In genomic region chr13:17992009-17992408, GRCm38 (mm10) we compare ENCODE assay signal across 9 mouse cellular contexts. TPM values are rescaled to one million over a fixed set of nuclear protein-coding genes. Genes with fewer than 3 reads are reported as not detected.
A peak's percentile ranks its signal among the peaks of the same experiment; 100 is the strongest.
DNase-seq lines count a peak whose midpoint lies in the region; ATAC-seq and TF ChIP-seq lines count a peak whose summit lies in the region.
"Had no signal": no experiment of that assay in that cellular context is flagged by ENCODE, and none has a peak within 500 bp of the region (broad histone marks: within the 10 kb centered on the region; RNA-seq: fewer than 3 reads in every experiment).

No protein-coding gene starts in this region.

- H3K9ac ChIP-seq in heart, embryonic 15.5 days, result peak overlapping the region; percentile 17; the same call in 1 of the 2 replicates
- peak overlapping the region; percentile 80; the same call in 1 of the 2 replicates for H3K9ac ChIP-seq in hindbrain, embryonic 14.5 days
- no peak overlapping the region for H3K9ac ChIP-seq in midbrain, embryonic 13.5 days (replicated peaks)

- TF ChIP-seq POLR2A in bone marrow macrophage, adult 2 months (IDR thresholded peaks at IDR 0.05; ENCODE audit: borderline replicate concordance, low read depth, low read length), result no peak
- TF ChIP-seq POLR2A in cerebellum, adult 2 months (IDR thresholded peaks at IDR 0.05; ENCODE audit: borderline replicate concordance, insufficient read depth, low read length), result no peak

- H3K9me3 ChIP-seq in heart, embryonic 15.5 days (replicated peaks), result no peaks in the 10 kb centered on the region
- no peaks in the 10 kb centered on the region for H3K9me3 ChIP-seq in hindbrain, embryonic 14.5 days (ENCODE audit: control insufficient read depth, low read length)
- no peaks in the 10 kb centered on the region for H3K9me3 ChIP-seq in midbrain, embryonic 13.5 days

- DNase-seq in heart, postnatal 10 days, result no peak
- DNase-seq in hindbrain, embryonic 14.5 days (ENCODE audit: low spot score), result no peak
- DNase-seq in cerebellum, adult 2 months, result no peak
- DNase-seq in urinary bladder, postnatal 14 days (ENCODE audit: low spot score), result no peak
- no peak for DNase-seq in layer of hippocampus, adult 11-12 months (ENCODE audit: low spot score)
- DNase-seq: right cerebral cortex, adult 18-20 months had no signal

- no peak for ATAC-seq in heart, embryonic 15.5 days (replicated peaks; ENCODE audit: insufficient number of reproducible peaks, insufficient read depth, low FRiP score, low read depth)
- no peak for ATAC-seq in hindbrain, embryonic 14.5 days (ENCODE audit: low FRiP score)
- no peak for ATAC-seq in midbrain, embryonic 13.5 days

- H3K4me1 ChIP-seq in heart, embryonic 15.5 days (replicated peaks), result peaks cover 7% of the 10 kb centered on the region
- H3K4me1 ChIP-seq in bone marrow macrophage, adult 2 months (ENCODE audit: control insufficient read depth, insufficient read depth, low read length), result peaks cover 4% of the 10 kb centered on the region; the same call in 1 of the 2 replicates
- 0 out of 2 replicates have a peak, but pooled peaks cover 9% of the 10 kb centered on the region for H3K4me1 ChIP-seq in hindbrain, embryonic 14.5 days (replicated peaks; ENCODE audit: control insufficient read depth, insufficient read depth, low read length)
- H3K4me1 ChIP-seq in midbrain, embryonic 13.5 days (replicated peaks), result peaks cover 11% of the 10 kb centered on the region
- H3K4me1 ChIP-seq in cerebellum, adult 2 months (ENCODE audit: control insufficient read depth, insufficient read depth, low read length), result no peaks in the 10 kb centered on the region

- peak overlapping the region; percentile 94 for H3K4me3 ChIP-seq in heart, embryonic 15.5 days
- peak overlapping the region; percentile 40 for H3K4me3 ChIP-seq in bone marrow macrophage, adult 2 months (ENCODE audit: insufficient read depth, low read length)
- peak overlapping the region; percentile 84 for H3K4me3 ChIP-seq in hindbrain, embryonic 14.5 days (replicated peaks; ENCODE audit: low read length)
- peak overlapping the region; percentile 82 for H3K4me3 ChIP-seq in midbrain, embryonic 13.5 days (replicated peaks)
- no peak overlapping the region for H3K4me3 ChIP-seq in cerebellum, adult 2 months (replicated peaks; ENCODE audit: insufficient read depth, low read depth, low read length)

- H3K27me3 ChIP-seq in heart, embryonic 15.5 days, result no peaks in the 10 kb centered on the region
- H3K27me3 ChIP-seq in hindbrain, embryonic 14.5 days (ENCODE audit: control insufficient read depth, insufficient read depth, low read length), result no peaks in the 10 kb centered on the region
- no peaks in the 10 kb centered on the region for H3K27me3 ChIP-seq in midbrain, embryonic 13.5 days
- H3K27me3 ChIP-seq in cerebellum, adult 2 months (ENCODE audit: control insufficient read depth, insufficient read depth, low read length), result no peaks in the 10 kb centered on the region

- intact Hi-C loops in heart, postnatal 10 days (cut with DNase I), result loop anchor here (2.0 to 5.0 kb wide), 3 partner anchors 47 to 725 kb away; partner anchors contain the start of genes Rala and Vps41

- TF ChIP-seq CTCF in bone marrow macrophage, adult 2 months (IDR thresholded peaks at IDR 0.05; ENCODE audit: low read depth, low read length), result no peak
- TF ChIP-seq CTCF in cerebellum, adult 2 months (IDR thresholded peaks at IDR 0.05; ENCODE audit: borderline replicate concordance, insufficient read depth, low read depth, low read length), result no peak

- H3K27ac ChIP-seq in heart, embryonic 15.5 days, result peak overlapping the region; percentile 91
- H3K27ac ChIP-seq in bone marrow macrophage, adult 2 months (ENCODE audit: insufficient read depth, low read depth, low read length), result peak overlapping the region; percentile 60
- H3K27ac ChIP-seq in hindbrain, embryonic 14.5 days, result no peak overlapping the region
- no peak overlapping the region for H3K27ac ChIP-seq in midbrain, embryonic 13.5 days
- H3K27ac ChIP-seq in cerebellum, adult 2 months (ENCODE audit: insufficient read depth, low read length), result no peak overlapping the region

- H3K4me2 ChIP-seq in heart, embryonic 15.5 days, result peak overlapping the region; percentile 80
- H3K4me2 ChIP-seq in hindbrain, embryonic 14.5 days (replicated peaks), result peak overlapping the region; percentile 76
- H3K4me2 ChIP-seq in midbrain, embryonic 13.5 days (replicated peaks), result peak overlapping the region; percentile 67

- peaks cover 9% of the 10 kb centered on the region for H3K36me3 ChIP-seq in heart, embryonic 15.5 days
- H3K36me3 ChIP-seq in hindbrain, embryonic 14.5 days (replicated peaks; ENCODE audit: control insufficient read depth, insufficient read depth), result peaks cover 20% of the 10 kb centered on the region
- peaks cover 10% of the 10 kb centered on the region for H3K36me3 ChIP-seq in midbrain, embryonic 13.5 days

- 20% methylated on average over 4 of the region's 4 CpGs for WGBS in heart, embryonic 15.5 days
- 88% methylated on average over 4 of the region's 4 CpGs for WGBS in hindbrain, embryonic 14.5 days
- 92% methylated on average over 4 of the region's 4 CpGs for WGBS in midbrain, embryonic 13.5 days
- WGBS in cerebellum, adult 2 months, result 80% methylated on average over 4 of the region's 4 CpGs

RNA-seq across cellular contexts. Expression of gene Yae1d1, which starts 1.1 kb away (rescaled TPM):
- 72.3 and 73.2 TPM in 2 replicates for polyA plus RNA-seq in heart, embryonic 15.5 days (2015; fragmentation: Nextera tagmentation; extraction: Ambion mirVana)
- total RNA-seq in heart, postnatal 10 days (2021), result 10 to 100 TPM; 22.4 to 30.1 TPM
- polyA plus RNA-seq in bone marrow macrophage, adult 2 months (2012; ENCODE audit: insufficient read depth, insufficient read length, missing spikeins), result 15.7 and 18.3 TPM in 2 replicates
- 73.1 and 82.9 TPM in 2 replicates for polyA plus RNA-seq in hindbrain, embryonic 14.5 days (2014; fragmentation: Nextera tagmentation; extraction: Ambion mirVana)
- polyA plus RNA-seq in midbrain, embryonic 13.5 days (2015; fragmentation: Nextera tagmentation; extraction: Ambion mirVana), result 99.6 and 104 TPM in 2 replicates
- 25.5 and 27.0 TPM in 2 replicates for polyA plus RNA-seq in cerebellum, adult 2 months (2012; rRNA removed)

RNA-seq across cellular contexts. Expression of gene Rala, which starts 48.0 kb away (rescaled TPM):
- polyA plus RNA-seq in heart, embryonic 15.5 days (2015; fragmentation: Nextera tagmentation; extraction: Ambion mirVana), result 78.8 and 85.1 TPM in 2 replicates
- 10 to 100 TPM; 47.4 to 48.9 TPM for total RNA-seq in heart, postnatal 10 days (2021)
- 64.5 and 72.6 TPM in 2 replicates for polyA plus RNA-seq in bone marrow macrophage, adult 2 months (2012; ENCODE audit: insufficient read depth, insufficient read length, missing spikeins)
- 197 and 209 TPM in 2 replicates for polyA plus RNA-seq in hindbrain, embryonic 14.5 days (2014; fragmentation: Nextera tagmentation; extraction: Ambion mirVana)
- 178 and 186 TPM in 2 replicates for polyA plus RNA-seq in midbrain, embryonic 13.5 days (2015; fragmentation: Nextera tagmentation; extraction: Ambion mirVana)
- polyA plus RNA-seq in cerebellum, adult 2 months (2012; rRNA removed), result 47.5 and 51.5 TPM in 2 replicates

Comparison
In these comparisons a context has a peak if more than half of its experiments do, and no peak if none do; other contexts are left out.
1. H3K27ac ChIP-seq: peak in heart, embryonic 15.5 days (single experiment) and bone marrow macrophage, adult 2 months (single experiment); none in hindbrain, embryonic 14.5 days (single experiment), midbrain, embryonic 13.5 days (single experiment) and cerebellum, adult 2 months (single experiment).
2. Peak in every context shown above with its lines, with median percentiles within 50 percentile points of each other: H3K4me2 ChIP-seq.